Mouse (Mus musculus) cerebellum, adult 2 months (tissue): ENCODE measurements at regions not wholly inside any gene's neighbourhood (a gene's known extent, or its start where the extent isn't known, plus 50 kb on each side); places are given as distances from the start of the nearest gene placed in this dataset.
A peak's percentile ranks its signal among the peaks of the same experiment; 100 is the strongest.
"Not testable (repeated sequence)": the region's sequence is repeated elsewhere in the genome, so short reads cannot be mapped to it uniquely, and the experiment has no call there.

Source experiments
- DNase-seq, 2 experiments: peaks; one replicate each; pipeline ENCODE4 v3.0.0; 2021
- H3K27ac ChIP-seq: fragments of 200-500 bp; 2 replicates; pipeline ENCODE4 v1.5.1; 2012; ENCODE audit warnings: low read length, control low read depth, inconsistent platforms; ENCODE audit not compliant: insufficient read depth
- H3K27me3 ChIP-seq: fragments of 200-500 bp; 2 replicates; pipeline ENCODE4 v1.6.1; 2012; ENCODE audit warnings: inconsistent platforms, mild to moderate bottlenecking, low read length, moderate library complexity; ENCODE audit not compliant: control insufficient read depth, insufficient read depth
- H3K4me1 ChIP-seq: fragments of 200-500 bp; 2 replicates; pipeline ENCODE4 v1.6.1; 2011; ENCODE audit warnings: low read length; ENCODE audit not compliant: control insufficient read depth, insufficient read depth
- H3K4me3 ChIP-seq: fragments of 200-500 bp; replicated peaks from 2 replicates; pipeline ENCODE3; 2011; ENCODE audit warnings: mild to moderate bottlenecking, low read depth, low read length, control low read depth; ENCODE audit not compliant: insufficient read depth
- CTCF ChIP-seq: fragments of 200-500 bp; IDR thresholded peaks from 2 replicates; pipeline ENCODE4 v1.5.1; 2011; ENCODE audit warnings: low read depth, mild to moderate bottlenecking, control low read depth, low read length, moderate library complexity, borderline replicate concordance; ENCODE audit not compliant: insufficient read depth
- POLR2A ChIP-seq: fragments of 200-500 bp; IDR thresholded peaks from 2 replicates; pipeline ENCODE4 v1.6.1; 2011; ENCODE audit warnings: low read length, control low read depth, borderline replicate concordance; ENCODE audit not compliant: insufficient read depth
- WGBS: fragments of 180-500 bp; shearing (Covaris S2); methylation state at CpG from one replicate; pipeline ENCODE4 v1.1.7; 2018; 5-methylcytosine and 5-hydroxymethylcytosine counted together

DNA sequence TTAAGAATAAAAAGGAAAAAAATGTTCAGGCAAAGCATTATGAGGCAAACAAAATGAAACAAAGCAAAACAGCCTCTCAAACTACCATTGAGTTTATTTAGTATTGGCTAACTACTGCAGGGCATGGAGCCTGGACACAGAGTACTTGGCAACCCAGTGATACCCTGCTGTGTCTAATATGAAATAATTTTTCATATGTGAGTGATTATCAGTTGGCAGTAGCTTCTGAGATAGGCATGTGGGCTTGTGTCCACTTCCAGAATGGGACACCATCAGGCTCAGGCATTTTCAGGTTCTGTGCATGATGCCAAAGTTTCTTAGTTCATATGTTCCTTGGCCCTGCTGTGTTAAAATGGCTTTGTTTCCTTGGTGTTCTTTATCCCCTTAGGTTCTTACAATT is 879.0 kb upstream of the Epha6 start:
- no peak overlapping the region for H3K4me3 ChIP-seq
- TF ChIP-seq POLR2A (no peak), CTCF (no peak)
- H3K27me3 ChIP-seq: no peaks in the 10 kb centered on the region; the same call in 1 of the 2 replicates

GRCm38 (mm10) chr16:61441881-61442280 is 836.5 kb upstream of the Epha6 start:
- no peak for TF ChIP-seq POLR2A
- TF ChIP-seq CTCF: no peak
- no peak overlapping the region for H3K27ac ChIP-seq
- H3K27me3 ChIP-seq: no peaks in the 10 kb centered on the region
- peak in 1 of 2 experiments; percentile 9 for DNase-seq
- no peak overlapping the region for H3K4me3 ChIP-seq
- no peaks in the 10 kb centered on the region for H3K4me1 ChIP-seq
- whole genome bisulfite sequencing: 27% methylated on average over 2 of the region's 2 CpGs

More for the DNA sequence above, 879.0 kb upstream of the Epha6 start:
- peak in 1 of 2 experiments; percentile 45 for DNase-seq
- H3K27ac ChIP-seq: no peak overlapping the region
- no peaks in the 10 kb centered on the region for H3K4me1 ChIP-seq

DNA sequence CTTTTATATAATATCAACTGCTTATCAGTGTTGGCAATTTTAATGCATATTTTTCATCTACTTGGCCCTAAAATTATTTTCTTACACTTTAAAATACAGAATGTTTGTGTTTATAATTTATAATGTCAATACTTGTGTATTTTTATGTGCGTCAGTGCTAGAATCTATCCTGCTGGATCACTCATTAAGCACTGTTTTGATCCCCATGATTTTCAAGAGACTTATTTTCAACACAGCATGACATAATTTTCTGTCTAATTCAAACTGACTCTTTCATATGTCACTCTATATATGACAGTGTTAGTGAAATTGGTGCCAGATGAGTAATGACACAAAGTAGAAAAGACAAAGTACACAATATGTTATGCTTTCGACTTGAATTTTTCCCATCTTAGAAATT is 795.9 kb upstream of the Epha6 start:
- WGBS: 43% methylated on average over 2 of the region's 2 CpGs
- no peak overlapping the region for H3K4me3 ChIP-seq
- H3K27me3 ChIP-seq: no peaks in the 10 kb centered on the region
- no peak for TF ChIP-seq CTCF
- TF ChIP-seq POLR2A: no peak
- H3K4me1 ChIP-seq: no peaks in the 10 kb centered on the region
- H3K27ac ChIP-seq: no peak overlapping the region
- no peak for DNase-seq

DNA sequence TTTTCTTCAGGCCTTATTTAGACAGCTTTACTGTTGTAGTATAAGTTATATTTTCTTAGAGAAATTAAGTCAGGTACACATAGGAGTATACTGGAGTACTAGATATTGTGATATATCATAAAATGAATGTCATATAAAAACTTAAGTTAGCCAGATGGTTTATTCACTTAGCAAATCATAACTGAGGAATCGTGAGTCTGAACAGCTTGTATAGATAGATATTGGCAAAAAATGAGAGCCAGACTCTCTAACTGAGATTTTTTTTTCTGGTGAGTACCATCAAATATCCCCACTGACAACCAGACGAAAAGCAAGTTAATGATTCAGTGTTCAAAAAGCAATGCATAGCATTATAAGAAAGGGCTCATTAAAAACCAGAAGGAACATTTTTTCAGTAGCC is 776.6 kb upstream of the Epha6 start:
- TF ChIP-seq POLR2A (no peak), CTCF (no peak)
- no peak for DNase-seq
- 69% methylated on average over 2 of the region's 2 CpGs for WGBS
- Histone ChIP-seq H3K27ac (no peak overlapping the region), H3K27me3 (no peaks in the 10 kb centered on the region), H3K4me1 (no peaks in the 10 kb centered on the region), H3K4me3 (no peak overlapping the region)

- not testable (repeated sequence) for DNase-seq, H3K4me1 ChIP-seq, H3K4me3 ChIP-seq, H3K27me3 ChIP-seq, H3K27ac ChIP-seq
- WGBS: 90% methylated on average over 16 of the region's 16 CpGs
Measured at GRCm38 (mm10) chr16:61376937-61377336, 771.6 kb upstream of the Epha6 start.
